Mouse (Mus musculus): ENCODE measurements around the gene Klk1. TPM values are rescaled to one million over a fixed set of nuclear protein-coding genes. Genes with fewer than 3 reads are reported as not detected.

Gene Klk1
- polyA plus RNA-seq, 1 experiment from 2014 or later: not detected

DNA sequence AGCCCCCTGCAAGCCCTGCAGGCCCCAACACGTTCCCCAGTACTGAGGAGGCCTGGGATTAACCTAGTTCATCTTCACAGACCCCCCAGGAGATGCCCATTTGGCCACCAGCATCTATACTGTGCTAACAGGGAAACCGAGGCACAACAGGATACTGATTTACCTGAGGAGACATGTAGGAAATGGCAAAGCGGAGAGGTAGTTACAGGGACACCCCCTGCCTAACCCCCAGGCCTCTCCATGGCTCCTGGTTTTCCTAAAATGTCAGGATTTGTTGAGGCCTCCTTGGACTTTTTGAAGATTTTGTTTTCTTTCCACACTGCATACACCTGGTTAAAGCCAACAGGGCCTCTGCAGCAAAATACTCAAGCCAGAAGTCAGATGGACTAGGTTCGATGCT is 32.1 kb downstream of the Klk1 start, which contains the start of gene Acp4:
Gene Acp4, minus strand, starts transcription at position 101 of the 400 bp plus-strand sequence.
- Histone ChIP-seq H3K27ac (replicated peaks; ENCODE audit: low read depth, low read length) (no peak within 1 kb of the TSS), H3K36me3 (replicated peaks; ENCODE audit: control insufficient read depth, insufficient read depth, low read depth, low read length) (no peaks in the 10 kb centered on the region), H3K27me3 (ENCODE audit: control insufficient read depth, insufficient read depth, low read length) (0 out of 2 replicates have a peak, but pooled peaks cover 2% of the 10 kb centered on the region), H3K4me1 (ENCODE audit: control insufficient read depth, insufficient read depth, low read length) (no peaks in the 10 kb centered on the region), H3K4me2 (ENCODE audit: low read depth, low read length) (no peak within 1 kb of the TSS), H3K9me3 (replicated peaks; ENCODE audit: control insufficient read depth, low read length) (no peaks in the 10 kb centered on the region), H3K9ac (replicated peaks; ENCODE audit: low read length) (no peak within 1 kb of the TSS), H3K4me3 (ENCODE audit: low read depth, low read length) (no peak within 1 kb of the TSS)
- ATAC-seq (replicated peaks; ENCODE audit: insufficient number of reproducible peaks, low FRiP score, low TSS enrichment, low read depth): no peak
- 69% methylated on average over 4 of the region's 4 CpGs for whole genome bisulfite sequencing
- no peak for DNase-seq (ENCODE audit: low spot score)

DNA sequence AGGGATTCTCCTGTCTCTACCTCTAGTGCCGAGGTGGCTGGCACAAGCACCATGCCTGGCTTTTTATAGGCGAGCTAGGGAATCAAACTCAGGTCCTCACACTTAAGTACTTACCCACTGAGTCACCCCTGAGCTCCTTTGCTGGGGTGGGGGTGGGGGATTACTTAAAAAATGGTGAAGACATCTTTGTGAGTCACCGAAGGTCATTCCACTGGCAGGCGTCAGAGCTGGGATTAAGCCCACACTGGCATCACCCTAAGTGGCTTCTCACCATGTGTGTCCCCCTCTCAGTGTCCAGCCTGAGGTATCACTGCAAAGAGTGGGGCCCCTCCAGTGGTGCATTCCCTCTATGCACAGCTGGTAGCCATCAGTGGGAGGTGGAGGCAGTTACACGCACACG is 35.2 kb downstream of the Klk1 start:
- Histone ChIP-seq H3K9me3 (replicated peaks; ENCODE audit: control insufficient read depth, low read length) (no peaks in the 10 kb centered on the region), H3K4me1 (ENCODE audit: control insufficient read depth, insufficient read depth, low read length) (no peaks in the 10 kb centered on the region), H3K36me3 (replicated peaks; ENCODE audit: control insufficient read depth, insufficient read depth, low read depth, low read length) (no peaks in the 10 kb centered on the region), H3K4me2 (ENCODE audit: low read depth, low read length) (no peak overlapping the region), H3K9ac (replicated peaks; ENCODE audit: low read length) (no peak overlapping the region), H3K4me3 (ENCODE audit: low read depth, low read length) (no peak overlapping the region), H3K27me3 (ENCODE audit: control insufficient read depth, insufficient read depth, low read length) (peaks cover 8% of the 10 kb centered on the region; the same call in 1 of the 2 replicates), H3K27ac (replicated peaks; ENCODE audit: low read depth, low read length) (no peak overlapping the region)
- DNase-seq (ENCODE audit: low spot score): no peak
- no peak for ATAC-seq (replicated peaks; ENCODE audit: insufficient number of reproducible peaks, low FRiP score, low TSS enrichment, low read depth)
- WGBS: 71% methylated on average over 6 of the region's 6 CpGs

DNA sequence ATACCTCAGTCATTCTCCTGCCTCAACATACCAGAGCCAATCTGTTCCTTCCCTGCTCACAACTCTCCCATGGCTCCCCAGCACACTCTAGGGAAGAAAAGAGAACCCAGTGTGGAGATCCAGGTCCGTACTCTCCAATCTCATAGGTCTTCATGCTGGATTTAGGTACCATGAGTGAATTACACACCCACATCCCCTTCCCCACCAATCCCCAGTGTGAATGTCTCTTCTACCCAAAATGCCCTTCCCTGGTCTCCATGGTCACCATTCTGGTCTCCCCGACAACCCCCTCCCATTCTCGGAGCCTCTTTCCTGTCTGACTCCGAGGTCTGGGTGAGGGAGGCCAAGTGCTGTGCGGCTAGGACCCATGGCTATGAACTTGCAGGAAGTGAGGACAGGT is 36.0 kb downstream of the Klk1 start, which contains the start of gene Gm15517:
Gene Gm15517, plus strand, starts transcription at position 301 of the 400 bp plus-strand sequence.
- H3K4me3 ChIP-seq (ENCODE audit: low read depth, low read length): no peak within 1 kb of the TSS
- 46% methylated on average over 5 of the region's 5 CpGs for WGBS
- no peak within 1 kb of the TSS for H3K27ac ChIP-seq (replicated peaks; ENCODE audit: low read depth, low read length)
- no peaks in the 10 kb centered on the region for H3K36me3 ChIP-seq (replicated peaks; ENCODE audit: control insufficient read depth, insufficient read depth, low read depth, low read length)
- H3K9ac ChIP-seq (replicated peaks; ENCODE audit: low read length): no peak within 1 kb of the TSS; the same call in 1 of the 2 replicates
- no peak within 1 kb of the TSS for H3K4me2 ChIP-seq (ENCODE audit: low read depth, low read length)
- no peaks in the 10 kb centered on the region for H3K4me1 ChIP-seq (ENCODE audit: control insufficient read depth, insufficient read depth, low read length)
- H3K27me3 ChIP-seq (ENCODE audit: control insufficient read depth, insufficient read depth, low read length): peaks cover 8% of the 10 kb centered on the region; the same call in 1 of the 2 replicates
- 0 out of 2 replicates have a peak, but pooled peaks have one; percentile 11 for ATAC-seq (replicated peaks; ENCODE audit: insufficient number of reproducible peaks, low FRiP score, low TSS enrichment, low read depth)
- DNase-seq (ENCODE audit: low spot score): no peak
- no peaks in the 10 kb centered on the region for H3K9me3 ChIP-seq (replicated peaks; ENCODE audit: control insufficient read depth, low read length)

DNA sequence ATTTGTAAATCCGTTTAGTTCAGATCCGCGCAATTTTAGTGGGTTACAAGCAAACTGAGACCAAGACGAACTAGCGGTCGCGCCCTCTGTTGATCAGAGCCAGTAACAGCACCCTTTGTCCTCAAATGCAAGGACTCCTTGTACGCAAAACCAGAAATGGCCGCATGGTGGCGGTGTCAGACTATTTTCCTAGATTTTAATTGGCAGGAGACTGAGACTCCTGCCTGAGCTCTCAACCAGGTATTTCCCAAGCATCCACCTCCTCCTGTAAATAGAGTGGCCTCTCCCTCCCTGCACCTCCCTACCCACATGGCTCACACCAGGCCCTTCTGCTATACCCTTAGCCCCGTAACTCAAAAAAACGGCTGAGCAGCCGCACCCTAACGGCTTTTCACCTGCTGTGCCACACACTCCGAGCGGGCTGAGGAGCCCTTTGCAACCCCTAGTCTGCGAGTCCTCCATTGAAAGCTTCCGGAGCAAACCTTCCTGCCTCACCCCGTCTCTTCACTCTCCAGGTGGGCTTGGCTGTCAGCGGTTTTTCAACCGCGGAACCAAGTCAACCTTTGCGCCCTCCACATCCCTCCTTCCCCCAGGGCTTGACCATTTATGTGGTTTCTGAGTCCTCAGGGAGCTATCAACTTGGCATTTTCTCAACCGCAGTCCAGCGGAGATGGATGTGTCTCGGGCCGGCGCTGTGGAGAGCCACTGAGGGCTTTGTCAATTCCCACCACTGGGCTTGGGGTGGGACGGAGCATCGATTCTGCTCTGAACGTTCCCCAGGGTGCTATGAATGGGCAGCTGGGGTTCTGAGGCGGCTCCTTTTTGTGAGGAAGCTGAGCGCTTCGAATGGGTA is 37.9 kb downstream of the Klk1 start:
- WGBS: 2% methylated on average over 34 of the region's 34 CpGs
- Histone ChIP-seq H3K4me2 (ENCODE audit: low read depth, low read length) (peak overlapping the region; percentile 39; the same call in 1 of the 2 replicates), H3K27ac (replicated peaks; ENCODE audit: low read depth, low read length) (no peak overlapping the region), H3K9me3 (replicated peaks; ENCODE audit: control insufficient read depth, low read length) (no peaks in the 10 kb centered on the region), H3K27me3 (ENCODE audit: control insufficient read depth, insufficient read depth, low read length) (peaks cover 8% of the 10 kb centered on the region; the same call in 1 of the 2 replicates), H3K9ac (replicated peaks; ENCODE audit: low read length) (no peak overlapping the region), H3K36me3 (replicated peaks; ENCODE audit: control insufficient read depth, insufficient read depth, low read depth, low read length) (no peaks in the 10 kb centered on the region), H3K4me3 (ENCODE audit: low read depth, low read length) (no peak overlapping the region; the same call in 1 of the 2 replicates), H3K4me1 (ENCODE audit: control insufficient read depth, insufficient read depth, low read length) (no peaks in the 10 kb centered on the region)
- ATAC-seq (replicated peaks; ENCODE audit: insufficient number of reproducible peaks, low FRiP score, low TSS enrichment, low read depth) (peak; percentile 59), DNase-seq (ENCODE audit: low spot score) (peak; percentile 98)

GRCm38 (mm10) chr7:44268117-44268516 is 43.0 kb downstream of the Klk1 start:
- no peak for ATAC-seq (replicated peaks; ENCODE audit: insufficient number of reproducible peaks, low FRiP score, low TSS enrichment, low read depth)

GRCm38 (mm10) chr7:44269397-44269796 is 44.2 kb downstream of the Klk1 start:
- no peak overlapping the region for H3K4me2 ChIP-seq (ENCODE audit: low read depth, low read length)
- H3K9ac ChIP-seq (replicated peaks; ENCODE audit: low read length): no peak overlapping the region
- H3K9me3 ChIP-seq (replicated peaks; ENCODE audit: control insufficient read depth, low read length): no peaks in the 10 kb centered on the region
- DNase-seq (ENCODE audit: low spot score) (no peak), ATAC-seq (replicated peaks; ENCODE audit: insufficient number of reproducible peaks, low FRiP score, low TSS enrichment, low read depth) (no peak)
- H3K4me3 ChIP-seq (ENCODE audit: low read depth, low read length): no peak overlapping the region
- 0 out of 2 replicates have a peak, but pooled peaks cover 3% of the 10 kb centered on the region for H3K27me3 ChIP-seq (ENCODE audit: control insufficient read depth, insufficient read depth, low read length)
- no peaks in the 10 kb centered on the region for H3K4me1 ChIP-seq (ENCODE audit: control insufficient read depth, insufficient read depth, low read length)
- 83% methylated on average over 2 of the region's 2 CpGs for WGBS
- H3K36me3 ChIP-seq (replicated peaks; ENCODE audit: control insufficient read depth, insufficient read depth, low read depth, low read length): no peaks in the 10 kb centered on the region
- H3K27ac ChIP-seq (replicated peaks; ENCODE audit: low read depth, low read length): no peak overlapping the region

More at GRCm38 (mm10) chr7:44268117-44268516, 43.0 kb downstream of the Klk1 start:
- peaks cover 6% of the 10 kb centered on the region; the same call in 1 of the 2 replicates for H3K27me3 ChIP-seq (ENCODE audit: control insufficient read depth, insufficient read depth, low read length)
- no peaks in the 10 kb centered on the region for H3K36me3 ChIP-seq (replicated peaks; ENCODE audit: control insufficient read depth, insufficient read depth, low read depth, low read length)
- 85% methylated on average over 11 of the region's 11 CpGs for WGBS
- H3K4me1 ChIP-seq (ENCODE audit: control insufficient read depth, insufficient read depth, low read length): no peaks in the 10 kb centered on the region
- no peak for DNase-seq (ENCODE audit: low spot score)
- H3K9ac ChIP-seq (replicated peaks; ENCODE audit: low read length): no peak overlapping the region
- no peak overlapping the region for H3K4me3 ChIP-seq (ENCODE audit: low read depth, low read length)
- no peak overlapping the region for H3K4me2 ChIP-seq (ENCODE audit: low read depth, low read length)
- no peaks in the 10 kb centered on the region for H3K9me3 ChIP-seq (replicated peaks; ENCODE audit: control insufficient read depth, low read length)
- H3K27ac ChIP-seq (replicated peaks; ENCODE audit: low read depth, low read length): no peak overlapping the region

DNA sequence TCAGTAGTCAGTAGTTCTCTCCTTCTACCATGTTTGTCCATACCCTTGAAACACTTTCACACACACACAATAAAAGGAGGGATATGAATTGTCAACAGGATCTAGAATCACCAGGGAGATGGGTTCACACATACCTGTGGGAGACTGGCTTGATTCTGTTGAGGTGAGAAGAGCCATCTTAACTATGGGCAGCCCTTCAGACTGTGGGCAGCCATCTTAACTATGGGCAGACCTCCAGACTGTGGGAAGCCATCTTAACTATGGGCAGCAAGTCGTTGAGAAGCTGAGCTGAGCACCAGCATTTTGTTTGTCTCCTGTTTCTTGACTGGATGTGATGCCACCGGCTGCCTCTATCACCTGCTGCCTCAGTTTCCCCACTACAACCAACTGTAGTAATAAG is 46.1 kb downstream of the Klk1 start:
- no peak overlapping the region for H3K4me3 ChIP-seq (ENCODE audit: low read depth, low read length)
- DNase-seq (ENCODE audit: low spot score): no peak
- WGBS: 58% methylated on average over 2 of the region's 2 CpGs

GRCm38 (mm10) chr7:44272546-44272945 is 47.4 kb downstream of the Klk1 start:
- H3K4me1 ChIP-seq (ENCODE audit: control insufficient read depth, insufficient read depth, low read length): no peaks in the 10 kb centered on the region
- WGBS: 84% methylated on average over 7 of the region's 7 CpGs
- no peaks in the 10 kb centered on the region for H3K27me3 ChIP-seq (ENCODE audit: control insufficient read depth, insufficient read depth, low read length)
- no peaks in the 10 kb centered on the region for H3K9me3 ChIP-seq (replicated peaks; ENCODE audit: control insufficient read depth, low read length)
- H3K4me3 ChIP-seq (ENCODE audit: low read depth, low read length): no peak overlapping the region
- no peak overlapping the region for H3K9ac ChIP-seq (replicated peaks; ENCODE audit: low read length)
- no peak for DNase-seq (ENCODE audit: low spot score)
- no peak overlapping the region for H3K27ac ChIP-seq (replicated peaks; ENCODE audit: low read depth, low read length)
- no peak for ATAC-seq (replicated peaks; ENCODE audit: insufficient number of reproducible peaks, low FRiP score, low TSS enrichment, low read depth)
- H3K4me2 ChIP-seq (ENCODE audit: low read depth, low read length): no peak overlapping the region
- H3K36me3 ChIP-seq (replicated peaks; ENCODE audit: control insufficient read depth, insufficient read depth, low read depth, low read length): no peaks in the 10 kb centered on the region

More for the DNA sequence above, 46.1 kb downstream of the Klk1 start:
- Histone ChIP-seq H3K36me3 (replicated peaks; ENCODE audit: control insufficient read depth, insufficient read depth, low read depth, low read length) (no peaks in the 10 kb centered on the region), H3K9me3 (replicated peaks; ENCODE audit: control insufficient read depth, low read length) (no peaks in the 10 kb centered on the region), H3K9ac (replicated peaks; ENCODE audit: low read length) (no peak overlapping the region), H3K4me2 (ENCODE audit: low read depth, low read length) (no peak overlapping the region), H3K27me3 (ENCODE audit: control insufficient read depth, insufficient read depth, low read length) (no peaks in the 10 kb centered on the region), H3K27ac (replicated peaks; ENCODE audit: low read depth, low read length) (no peak overlapping the region), H3K4me1 (ENCODE audit: control insufficient read depth, insufficient read depth, low read length) (no peaks in the 10 kb centered on the region)
- no peak for ATAC-seq (replicated peaks; ENCODE audit: insufficient number of reproducible peaks, low FRiP score, low TSS enrichment, low read depth)

Measured in embryonic facial prominence, embryonic 11.5 days (tissue).